Mouse (Mus musculus) thymus, postnatal 14 days (tissue): ENCODE data around the gene Gca.

Source experiments
- DNase-seq: peaks from one replicate; pipeline ENCODE4 v3.0.0; 2021

The Gca gene

GRCm38 (mm10) chr2:62664135-62664670, at the start of gene Gca:
Gene Gca, plus strand, starts transcription at chr2:62664285.
- peak; percentile 80 for DNase-seq

- DNase-seq, result no peak
These were observed 45.1 kb upstream of the Gca start for GRCm38 (mm10) chr2:62618934-62619341.

GRCm38 (mm10) chr2:62619679-62620078, 44.4 kb upstream of the Gca start:
- no peak for DNase-seq

GRCm38 (mm10) chr2:62623024-62623441, 41.1 kb upstream of the Gca start:
- DNase-seq, result no peak

GRCm38 (mm10) chr2:62627728-62628127, 36.4 kb upstream of the Gca start:
- no peak for DNase-seq

- DNase-seq, result no peak
These were observed 35.7 kb upstream of the Gca start for GRCm38 (mm10) chr2:62628356-62628755.

- DNase-seq, result peak; percentile 27
These were observed 33.6 kb upstream of the Gca start for GRCm38 (mm10) chr2:62630446-62630845.

GRCm38 (mm10) chr2:62639869-62640268, 24.2 kb upstream of the Gca start:
- no peak for DNase-seq

- peak; percentile 72 for DNase-seq
These were observed 20.4 kb upstream of the Gca start for GRCm38 (mm10) chr2:62643405-62644305.

GRCm38 (mm10) chr2:62644891-62645290, 19.2 kb upstream of the Gca start:
- no peak for DNase-seq

GRCm38 (mm10) chr2:62645475-62645874, 18.6 kb upstream of the Gca start:
- peak; percentile 23 for DNase-seq

- DNase-seq, result peak; percentile 79
These were observed 18.0 kb upstream of the Gca start, which contains the start of gene Ifih1 for GRCm38 (mm10) chr2:62646014-62646645. Gene Ifih1, minus strand, starts transcription at chr2:62646255.

GRCm38 (mm10) chr2:62646671-62647289, 17.3 kb upstream of the Gca start:
- DNase-seq, result no peak

- DNase-seq, result no peak
These were observed 12.2 kb upstream of the Gca start for GRCm38 (mm10) chr2:62651890-62652289.

GRCm38 (mm10) chr2:62652466-62652865, 11.6 kb upstream of the Gca start:
- no peak for DNase-seq

GRCm38 (mm10) chr2:62654519-62655338, 9.4 kb upstream of the Gca start:
- DNase-seq, result peak; percentile 63

GRCm38 (mm10) chr2:62656072-62656471, 8.0 kb upstream of the Gca start:
- no peak for DNase-seq

- DNase-seq, result no peak
These were observed 3.5 kb upstream of the Gca start for GRCm38 (mm10) chr2:62660565-62660964.

GRCm38 (mm10) chr2:62662560-62662959, 1.5 kb upstream of the Gca start:
- DNase-seq, result no peak

GRCm38 (mm10) chr2:62664839-62665238, 754 bp downstream of the Gca start:
- no peak for DNase-seq

GRCm38 (mm10) chr2:62665536-62665935, 1.5 kb downstream of the Gca start:
- no peak for DNase-seq

- no peak for DNase-seq
These were observed 5.8 kb downstream of the Gca start for GRCm38 (mm10) chr2:62669848-62670247.
